Mouse (Mus musculus) ES-Bruce4 (cell line): ENCODE results near the gene Phf21b.

Source experiments
- CTCF ChIP-seq: IDR thresholded peaks from one replicate; pipeline ENCODE4 v1.8.1; 2011; ENCODE audit warnings: low read depth, low read length
- POLR2A ChIP-seq: IDR thresholded peaks from one replicate; pipeline ENCODE4 v1.8.1; 2011; ENCODE audit warnings: low read length; ENCODE audit not compliant: insufficient read depth

GRCm38 (mm10) chr15:84812831-84813357 is 43.0 kb downstream of the Phf21b start:
- no peak for TF ChIP-seq CTCF
- no peak for TF ChIP-seq POLR2A
